Mouse (Mus musculus) testis, adult 2 months (tissue): ENCODE results near the gene Nexn.

Experiments
- CTCF ChIP-seq: fragments of 200-500 bp; IDR thresholded peaks from 2 replicates; pipeline ENCODE4 v1.5.1; 2012; ENCODE audit warnings: low read depth, mild to moderate bottlenecking, inconsistent platforms, low read length, moderate library complexity; ENCODE audit not compliant: control insufficient read depth, insufficient read depth, insufficient replicate concordance
- POLR2A ChIP-seq: fragments of 200-500 bp; IDR thresholded peaks from 2 replicates; pipeline ENCODE4 v1.6.1; 2012; ENCODE audit warnings: low read depth, mild to moderate bottlenecking, inconsistent platforms, low read length, moderate library complexity; ENCODE audit not compliant: control insufficient read depth

DNA sequence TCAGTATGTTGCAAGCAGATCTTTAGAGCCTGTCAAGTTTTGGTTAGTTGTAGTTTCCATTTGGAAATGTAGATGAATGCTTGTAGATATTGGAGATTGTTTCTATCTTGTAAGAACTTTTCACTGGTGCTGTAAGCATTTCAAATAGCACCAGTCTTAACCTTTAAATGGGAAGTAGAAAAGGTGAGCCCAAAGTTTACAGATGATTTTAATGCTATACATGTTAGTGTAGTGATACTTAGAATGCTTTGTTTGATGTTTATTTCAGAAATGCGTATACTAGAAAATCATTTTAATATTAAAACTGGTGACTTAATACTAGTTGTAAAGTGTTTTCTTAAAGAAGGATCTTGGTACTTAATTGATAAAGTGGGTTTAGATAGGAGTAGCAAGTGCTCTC, 30.3 kb downstream of the Nexn start:
- TF ChIP-seq CTCF (no peak), POLR2A (no peak)
